Mouse (Mus musculus) midbrain, embryonic 14.5 days (tissue): ENCODE measurements at regions not wholly inside any gene's neighbourhood (a gene's known extent, or its start where the extent isn't known, plus 50 kb on each side); places are given as distances from the start of the nearest gene placed in this dataset.

Experiments used
- ATAC-seq: fragments of 200-750 bp; cut with Nextera tagmentation; 2 replicates; pipeline ENCODE4 v1.8.0; 2017; ENCODE audit warnings: moderate number of reproducible peaks, moderate library complexity; ENCODE audit not compliant: low FRiP score, low TSS enrichment
- DNase-seq: peaks from one replicate; pipeline ENCODE4 v3.0.0-alpha.2; 2015
- H3K27ac ChIP-seq: fragments of 300-500 bp; sonication (generic); replicated peaks from 2 replicates; pipeline ENCODE4 v1.5.1; 2014; ENCODE audit warnings: mild to moderate bottlenecking, low read depth, low read length, moderate library complexity
- H3K27me3 ChIP-seq: fragments of 300-500 bp; sonication (generic); 2 replicates; pipeline ENCODE4 v1.6.1; 2014; ENCODE audit warnings: low read length, control low read depth, mixed read lengths; ENCODE audit not compliant: control insufficient read depth, insufficient read depth
- H3K36me3 ChIP-seq: fragments of 300-500 bp; sonication (generic); 2 replicates; pipeline ENCODE4 v1.6.1; 2014; ENCODE audit warnings: low read length, control low read depth; ENCODE audit not compliant: control insufficient read depth, insufficient read depth
- H3K4me1 ChIP-seq: fragments of 300-500 bp; sonication (generic); 2 replicates; pipeline ENCODE4 v1.6.1; 2014; ENCODE audit warnings: mild to moderate bottlenecking, antibody characterized with exemption, low read length, control low read depth; ENCODE audit not compliant: control insufficient read depth, insufficient read depth
- H3K4me2 ChIP-seq: fragments of 300-500 bp; sonication (generic); 2 replicates; pipeline ENCODE4 v1.6.1; 2014; ENCODE audit warnings: mild to moderate bottlenecking, low read length, moderate library complexity
- H3K4me3 ChIP-seq: fragments of 300-500 bp; sonication (generic); replicated peaks from 2 replicates; pipeline ENCODE4 v1.5.1; 2014; ENCODE audit warnings: low read depth, low read length
- H3K9ac ChIP-seq: fragments of 300-500 bp; sonication (generic); replicated peaks from 2 replicates; pipeline ENCODE4 v1.6.1; 2014; ENCODE audit warnings: mild to moderate bottlenecking, low read length, moderate library complexity
- H3K9me3 ChIP-seq: fragments of 300-500 bp; sonication (generic); 2 replicates; pipeline ENCODE4 v1.6.1; 2016; ENCODE audit warnings: low read length, control low read depth, mixed read lengths; ENCODE audit not compliant: control insufficient read depth
- WGBS: fragments of 180-500 bp; shearing (Covaris S2); extraction: QIAGEN DNeasy Blood & Tissue Kit; methylation state at CpG from one replicate; pipeline ENCODE4 v1.1.7; 2014; 5-methylcytosine and 5-hydroxymethylcytosine counted together

- no peak for DNase-seq
- WGBS = 87% methylated on average over 3 of the region's 3 CpGs
- H3K27me3 ChIP-seq = no peaks in the 10 kb centered on the region
- H3K27ac ChIP-seq = no peak overlapping the region
- no peak for ATAC-seq
- H3K9me3 ChIP-seq = no peaks in the 10 kb centered on the region
- H3K4me3 ChIP-seq = no peak overlapping the region
- no peaks in the 10 kb centered on the region for H3K36me3 ChIP-seq
- H3K4me1 ChIP-seq = no peaks in the 10 kb centered on the region
- H3K9ac ChIP-seq = no peak overlapping the region
- H3K4me2 ChIP-seq = no peak overlapping the region
Measured at GRCm38 (mm10) chr11:66605998-66606397, 80.2 kb upstream of the Shisa6 start.

- no peaks in the 10 kb centered on the region for H3K9me3 ChIP-seq
- H3K36me3 ChIP-seq = no peaks in the 10 kb centered on the region
- no peak overlapping the region for H3K9ac ChIP-seq
- H3K4me2 ChIP-seq = no peak overlapping the region
- 41% methylated on average over 9 of the region's 9 CpGs for WGBS
- H3K4me3 ChIP-seq = no peak overlapping the region
- H3K27me3 ChIP-seq = no peaks in the 10 kb centered on the region
- no peaks in the 10 kb centered on the region for H3K4me1 ChIP-seq
- ATAC-seq (no peak), DNase-seq (peak; percentile 3)
- no peak overlapping the region for H3K27ac ChIP-seq
Measured at GRCm38 (mm10) chr11:66606646-66607045, 80.9 kb upstream of the Shisa6 start.

- no peak overlapping the region for H3K27ac ChIP-seq
- no peak for ATAC-seq
- DNase-seq = no peak
- no peaks in the 10 kb centered on the region for H3K9me3 ChIP-seq
- no peak overlapping the region for H3K4me2 ChIP-seq
- no peaks in the 10 kb centered on the region for H3K4me1 ChIP-seq
- H3K27me3 ChIP-seq = no peaks in the 10 kb centered on the region
- H3K36me3 ChIP-seq = no peaks in the 10 kb centered on the region
- WGBS = 87% methylated on average over 2 of the region's 2 CpGs
- H3K4me3 ChIP-seq = no peak overlapping the region
- no peak overlapping the region for H3K9ac ChIP-seq
Measured at GRCm38 (mm10) chr11:66609733-66610132, 84.0 kb upstream of the Shisa6 start.

- Histone ChIP-seq H3K4me3 (no peak overlapping the region), H3K36me3 (no peaks in the 10 kb centered on the region), H3K27me3 (no peaks in the 10 kb centered on the region), H3K4me1 (no peaks in the 10 kb centered on the region), H3K4me2 (no peak overlapping the region), H3K27ac (no peak overlapping the region), H3K9me3 (no peaks in the 10 kb centered on the region), H3K9ac (no peak overlapping the region)
- WGBS = 16% methylated on average over 6 of the region's 6 CpGs
- ATAC-seq = no peak
- peak; percentile 55 for DNase-seq
Measured at GRCm38 (mm10) chr11:66613150-66613549, 87.4 kb upstream of the Shisa6 start.

GRCm38 (mm10) chr11:66625491-66625890 is 99.7 kb upstream of the Shisa6 start:
- no peaks in the 10 kb centered on the region for H3K27me3 ChIP-seq
- 94% methylated on average over 4 of the region's 4 CpGs for WGBS
- no peaks in the 10 kb centered on the region for H3K36me3 ChIP-seq
- H3K4me3 ChIP-seq = no peak overlapping the region
- no peak overlapping the region for H3K27ac ChIP-seq
- H3K9me3 ChIP-seq = no peaks in the 10 kb centered on the region
- ATAC-seq = no peak
- H3K9ac ChIP-seq = no peak overlapping the region
- H3K4me2 ChIP-seq = no peak overlapping the region
- DNase-seq = no peak
- H3K4me1 ChIP-seq = no peaks in the 10 kb centered on the region

GRCm38 (mm10) chr11:66656810-66657209 is 131.0 kb upstream of the Shisa6 start:
- no peaks in the 10 kb centered on the region for H3K36me3 ChIP-seq
- H3K9ac ChIP-seq = no peak overlapping the region
- no peaks in the 10 kb centered on the region for H3K9me3 ChIP-seq
- H3K27ac ChIP-seq = no peak overlapping the region
- no peak overlapping the region for H3K4me3 ChIP-seq
- no peaks in the 10 kb centered on the region for H3K4me1 ChIP-seq
- no peak overlapping the region for H3K4me2 ChIP-seq
- H3K27me3 ChIP-seq = no peaks in the 10 kb centered on the region
- DNase-seq (no peak), ATAC-seq (no peak)
- 95% methylated on average over 3 of the region's 3 CpGs for WGBS

- WGBS = 40% methylated on average over 2 of the region's 2 CpGs
- Histone ChIP-seq H3K9me3 (no peaks in the 10 kb centered on the region), H3K27ac (no peak overlapping the region)
Measured at GRCm38 (mm10) chr11:66674581-66674980, 148.8 kb upstream of the Shisa6 start.

GRCm38 (mm10) chr11:66680057-66680621 is 154.4 kb upstream of the Shisa6 start:
- Histone ChIP-seq H3K36me3 (no peaks in the 10 kb centered on the region), H3K9me3 (no peaks in the 10 kb centered on the region), H3K4me1 (no peaks in the 10 kb centered on the region), H3K27me3 (no peaks in the 10 kb centered on the region), H3K9ac (no peak overlapping the region), H3K4me2 (no peak overlapping the region), H3K4me3 (no peak overlapping the region), H3K27ac (no peak overlapping the region)
- DNase-seq (peak; percentile 9), ATAC-seq (no peak)
- WGBS = 75% methylated on average over 4 of the region's 4 CpGs

More at GRCm38 (mm10) chr11:66674581-66674980, 148.8 kb upstream of the Shisa6 start:
- no peak overlapping the region for H3K4me3 ChIP-seq
- no peaks in the 10 kb centered on the region for H3K27me3 ChIP-seq
- H3K9ac ChIP-seq = no peak overlapping the region
- no peaks in the 10 kb centered on the region for H3K4me1 ChIP-seq
- ATAC-seq = no peak
- no peaks in the 10 kb centered on the region for H3K36me3 ChIP-seq
- no peak for DNase-seq
- H3K4me2 ChIP-seq = no peak overlapping the region

- DNase-seq (no peak), ATAC-seq (no peak)
- Histone ChIP-seq H3K4me2 (no peak overlapping the region), H3K27ac (no peak overlapping the region), H3K9me3 (no peaks in the 10 kb centered on the region), H3K4me3 (no peak overlapping the region), H3K4me1 (no peaks in the 10 kb centered on the region), H3K9ac (no peak overlapping the region), H3K27me3 (no peaks in the 10 kb centered on the region), H3K36me3 (no peaks in the 10 kb centered on the region)
- 94% methylated on average over 4 of the region's 4 CpGs for WGBS
Measured at GRCm38 (mm10) chr11:66681892-66682291, 156.1 kb upstream of the Shisa6 start.
